Mouse (Mus musculus) heart, embryonic 16.5 days (tissue): ENCODE results near the gene Cdc37l1. TPM values are rescaled to one million over a fixed set of nuclear protein-coding genes. Genes with fewer than 3 reads are reported as not detected.

ENCODE experiments used
- ATAC-seq: fragments of 200-750 bp; cut with Nextera tagmentation; replicated peaks from 2 replicates; pipeline ENCODE4 v1.8.0; 2017; ENCODE audit warnings: moderate number of reproducible peaks; ENCODE audit not compliant: insufficient read depth, low FRiP score; ENCODE audit errors: extremely low read depth
- H3K27ac ChIP-seq: fragments of 300-500 bp; sonication (generic); 2 replicates; pipeline ENCODE4 v1.5.1; 2014; ENCODE audit warnings: mild to moderate bottlenecking, low read length, control low read depth, moderate library complexity
- H3K27me3 ChIP-seq: fragments of 300-500 bp; sonication (generic); 2 replicates; pipeline ENCODE4 v1.6.1; 2014; ENCODE audit warnings: low read length, mixed read lengths; ENCODE audit not compliant: control insufficient read depth, insufficient read depth
- H3K36me3 ChIP-seq: fragments of 300-500 bp; sonication (generic); 2 replicates; pipeline ENCODE4 v1.6.1; 2014; ENCODE audit not compliant: control insufficient read depth, insufficient read depth
- H3K4me1 ChIP-seq: fragments of 300-500 bp; sonication (generic); 2 replicates; pipeline ENCODE4 v1.6.1; 2014; ENCODE audit warnings: low read length, mixed read lengths; ENCODE audit not compliant: control insufficient read depth, insufficient read depth
- H3K4me2 ChIP-seq: fragments of 300-500 bp; sonication (generic); 2 replicates; pipeline ENCODE4 v1.6.1; 2014; ENCODE audit warnings: low read depth, mild to moderate bottlenecking, control low read depth, low read length
- H3K4me3 ChIP-seq: fragments of 300-500 bp; sonication (generic); 2 replicates; pipeline ENCODE4 v1.5.1; 2014; ENCODE audit warnings: mild to moderate bottlenecking, control low read depth, low read length
- H3K9ac ChIP-seq: fragments of 300-500 bp; sonication (generic); 2 replicates; pipeline ENCODE4 v1.6.1; 2014; ENCODE audit warnings: low read length, control low read depth
- H3K9me3 ChIP-seq: fragments of 300-500 bp; sonication (generic); replicated peaks from 2 replicates; pipeline ENCODE4 v1.6.1; 2016; ENCODE audit warnings: low read length; ENCODE audit not compliant: control insufficient read depth
- WGBS: fragments of 180-500 bp; shearing (Covaris S2); extraction: QIAGEN DNeasy Blood & Tissue Kit; methylation state at CpG from one replicate; pipeline ENCODE4 v1.1.7; 2014; 5-methylcytosine and 5-hydroxymethylcytosine counted together
- polyA plus RNA-seq: library from polyadenylated mRNA; unstranded; fragments of >200 nt; fragmentation: Nextera tagmentation; extraction: Ambion mirVana; gene quantifications from 2 replicates; pipeline ENCODE4 v1.2.1, GENCODE M21; 2015

The Cdc37l1 gene
- polyA plus RNA-seq, 1 experiment from 2014 or later = 55.7 TPM

DNA sequence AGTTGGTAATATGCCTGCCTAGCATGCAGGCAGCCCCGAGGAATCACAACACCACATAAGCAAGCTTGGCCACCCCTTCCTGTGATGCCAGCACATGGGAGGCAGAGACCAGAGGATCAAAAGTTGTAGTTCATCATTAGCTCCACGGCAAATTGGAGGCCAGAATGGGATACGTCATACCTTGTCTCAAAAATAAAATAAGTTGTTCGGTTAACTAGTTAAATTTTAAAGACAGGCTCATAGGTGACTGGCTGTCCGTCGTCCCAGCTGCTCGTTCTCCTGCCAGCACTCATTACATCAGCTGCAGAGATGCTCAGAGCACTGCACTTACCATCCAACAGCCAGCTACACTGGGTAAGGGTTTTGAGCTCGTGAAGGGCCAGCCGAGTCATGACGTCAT lies 47.4 kb downstream of the Cdc37l1 start:
- WGBS = 83% methylated on average over 10 of the region's 10 CpGs
- H3K4me1 ChIP-seq = no peaks in the 10 kb centered on the region
- no peak for ATAC-seq
- peaks cover 35% of the 10 kb centered on the region for H3K36me3 ChIP-seq
- H3K4me2 ChIP-seq = no peak overlapping the region
- no peak overlapping the region for H3K9ac ChIP-seq
- no peak overlapping the region for H3K27ac ChIP-seq
- H3K27me3 ChIP-seq = no peaks in the 10 kb centered on the region
- H3K4me3 ChIP-seq = no peak overlapping the region
- no peaks in the 10 kb centered on the region; the same call in 1 of the 2 replicates for H3K9me3 ChIP-seq

DNA sequence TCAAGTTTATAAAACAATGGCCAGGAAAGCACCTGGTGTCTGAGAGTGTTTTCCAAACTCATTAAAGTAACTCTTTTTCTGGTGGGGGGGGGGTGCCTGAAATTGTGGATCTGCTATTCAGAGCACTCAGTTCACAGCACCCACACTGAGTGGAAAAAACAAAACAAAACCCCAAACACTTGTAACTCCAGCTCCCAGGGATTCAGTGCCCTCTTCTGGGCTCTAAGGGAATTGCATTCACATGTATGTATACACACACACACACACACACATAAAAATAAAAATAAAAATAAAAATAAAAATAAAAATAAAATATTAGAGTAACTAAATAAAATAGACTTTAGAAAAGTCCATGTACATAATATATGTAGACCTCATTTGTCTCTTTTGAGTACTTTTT lies 49.2 kb downstream of the Cdc37l1 start:
- peaks cover 2% of the 10 kb centered on the region; the same call in 1 of the 2 replicates for H3K4me1 ChIP-seq
- H3K4me2 ChIP-seq = no peak overlapping the region
- no peaks in the 10 kb centered on the region for H3K27me3 ChIP-seq
- no peaks in the 10 kb centered on the region; the same call in 1 of the 2 replicates for H3K9me3 ChIP-seq
- no peak overlapping the region for H3K27ac ChIP-seq
- no peak overlapping the region for H3K4me3 ChIP-seq
- peaks cover 28% of the 10 kb centered on the region for H3K36me3 ChIP-seq
- no peak for ATAC-seq
- H3K9ac ChIP-seq = no peak overlapping the region

DNA sequence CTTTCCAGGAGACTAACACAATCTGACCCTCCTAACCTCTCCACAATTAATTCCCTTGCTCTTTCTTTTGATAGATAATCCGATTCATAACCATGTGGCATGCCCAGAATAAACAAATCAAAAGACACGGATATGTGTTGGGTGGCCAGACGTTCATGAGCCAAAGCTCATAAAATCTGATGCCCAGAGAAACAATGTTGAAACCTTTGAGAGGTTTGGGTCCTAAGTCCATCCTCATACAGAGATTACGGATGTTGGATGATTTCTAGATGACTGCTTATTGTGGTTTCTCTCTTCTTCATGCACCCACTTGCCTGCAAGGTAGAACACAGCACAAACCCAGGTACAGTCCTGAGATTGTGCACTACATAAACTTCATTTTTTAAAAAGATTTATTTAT lies 50.1 kb downstream of the Cdc37l1 start:
- Histone ChIP-seq H3K36me3 (peaks cover 24% of the 10 kb centered on the region; the same call in 1 of the 2 replicates), H3K4me3 (no peak overlapping the region), H3K4me1 (peaks cover 2% of the 10 kb centered on the region; the same call in 1 of the 2 replicates), H3K4me2 (no peak overlapping the region), H3K9me3 (no peaks in the 10 kb centered on the region; the same call in 1 of the 2 replicates), H3K27me3 (no peaks in the 10 kb centered on the region), H3K27ac (no peak overlapping the region), H3K9ac (no peak overlapping the region)
- no peak for ATAC-seq
- WGBS = 88% methylated on average over 4 of the region's 4 CpGs

DNA sequence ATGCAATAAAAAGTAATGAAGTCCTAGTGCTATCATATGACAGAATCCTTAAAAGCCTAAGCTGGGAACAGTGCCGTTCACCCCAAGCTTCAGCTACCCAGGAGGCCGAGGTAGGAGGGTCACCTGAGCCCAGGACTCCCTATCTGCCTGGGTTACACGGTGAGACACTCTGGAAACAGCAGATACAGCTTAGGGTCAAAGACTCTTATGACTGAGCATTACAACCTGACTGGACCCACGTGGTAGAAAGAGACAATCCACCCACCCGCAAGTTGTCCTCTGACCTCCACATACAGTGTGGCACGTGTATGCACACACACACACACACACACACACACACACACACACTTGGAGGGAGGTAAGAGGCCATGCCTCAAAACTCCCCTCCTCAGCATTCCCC lies 52.0 kb downstream of the Cdc37l1 start:
- peaks cover 13% of the 10 kb centered on the region; the same call in 1 of the 2 replicates for H3K36me3 ChIP-seq
- no peak overlapping the region for H3K4me3 ChIP-seq
- peaks cover 16% of the 10 kb centered on the region for H3K4me1 ChIP-seq
- H3K9me3 ChIP-seq = no peaks in the 10 kb centered on the region; the same call in 1 of the 2 replicates
- WGBS = 73% methylated on average over 6 of the region's 6 CpGs
- ATAC-seq = no peak
- no peaks in the 10 kb centered on the region for H3K27me3 ChIP-seq
- H3K4me2 ChIP-seq = no peak overlapping the region
- H3K27ac ChIP-seq = no peak overlapping the region
- no peak overlapping the region for H3K9ac ChIP-seq

DNA sequence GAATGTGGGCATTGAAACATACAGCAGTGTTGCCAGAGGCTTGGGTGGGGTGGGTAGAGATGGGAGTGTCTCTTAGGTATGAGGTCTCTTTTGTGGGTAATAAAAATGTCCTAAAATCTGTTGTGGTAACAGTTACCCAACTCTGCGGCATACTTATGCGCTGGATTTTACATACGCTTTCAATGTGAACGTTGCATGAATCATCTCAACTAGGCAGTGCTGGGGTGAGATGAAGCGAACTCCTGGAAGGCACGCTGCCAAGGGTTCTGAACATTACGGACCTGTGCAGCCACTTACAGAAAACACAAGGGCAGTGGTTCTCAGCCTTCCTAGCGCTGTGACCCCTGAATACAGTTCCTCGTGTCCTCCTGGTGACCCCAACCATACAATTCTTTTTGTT lies 52.5 kb downstream of the Cdc37l1 start:
- Histone ChIP-seq H3K27ac (no peak overlapping the region), H3K36me3 (peaks cover 8% of the 10 kb centered on the region; the same call in 1 of the 2 replicates), H3K9ac (no peak overlapping the region), H3K9me3 (no peaks in the 10 kb centered on the region; the same call in 1 of the 2 replicates), H3K4me1 (peaks cover 16% of the 10 kb centered on the region), H3K27me3 (no peaks in the 10 kb centered on the region), H3K4me2 (no peak overlapping the region), H3K4me3 (no peak overlapping the region)
- no peak for ATAC-seq
- WGBS = 78% methylated on average over 9 of the region's 9 CpGs

DNA sequence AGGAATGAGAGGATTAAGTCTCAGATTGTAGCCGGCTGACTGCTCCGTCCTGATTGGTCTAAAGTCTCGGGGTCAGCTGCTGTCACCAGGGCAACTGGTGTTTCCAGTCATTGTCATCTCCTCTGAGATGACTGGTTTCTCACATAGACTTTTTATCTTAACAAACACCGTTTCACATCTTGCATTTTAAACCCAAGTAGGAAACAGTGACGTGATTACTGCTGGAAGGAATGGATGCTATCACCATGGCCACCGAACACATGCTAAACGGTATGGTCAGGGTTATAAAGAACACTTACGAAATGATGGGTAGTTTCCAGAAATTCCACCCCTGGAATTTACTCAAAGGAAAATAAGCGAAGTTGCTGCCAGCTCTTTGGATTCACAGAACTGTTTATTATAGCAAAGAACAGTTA lies 54.2 kb downstream of the Cdc37l1 start:
- no peak for ATAC-seq
- no peaks in the 10 kb centered on the region; the same call in 1 of the 2 replicates for H3K9me3 ChIP-seq
- H3K36me3 ChIP-seq = peaks cover under 1% of the 10 kb centered on the region; the same call in 1 of the 2 replicates
- H3K4me3 ChIP-seq = no peak overlapping the region
- H3K4me2 ChIP-seq = no peak overlapping the region
- no peak overlapping the region for H3K27ac ChIP-seq
- WGBS = 47% methylated on average over 9 of the region's 9 CpGs
- H3K27me3 ChIP-seq = no peaks in the 10 kb centered on the region
- peaks cover 19% of the 10 kb centered on the region for H3K4me1 ChIP-seq
- H3K9ac ChIP-seq = no peak overlapping the region

DNA sequence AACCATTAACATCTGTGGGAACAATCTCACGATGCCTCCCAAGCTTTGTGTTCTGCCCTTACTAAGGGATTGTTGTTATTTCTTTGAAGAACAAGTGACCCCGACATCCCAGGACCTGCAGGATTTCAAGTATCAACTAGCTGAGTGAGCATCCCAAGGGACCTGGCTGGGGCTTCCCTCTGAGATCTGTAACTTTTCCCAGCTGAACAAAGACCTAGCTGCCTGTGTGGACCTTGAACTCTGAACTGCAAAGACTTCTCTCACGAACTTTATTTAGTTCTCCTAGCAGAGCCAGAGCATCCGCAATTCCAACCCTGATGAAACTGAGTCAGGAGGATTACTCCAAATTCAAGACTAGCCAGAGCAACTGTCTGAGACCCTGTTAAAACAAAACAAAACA lies 55.2 kb downstream of the Cdc37l1 start:
- Histone ChIP-seq H3K9ac (no peak overlapping the region), H3K4me2 (no peak overlapping the region)

DNA sequence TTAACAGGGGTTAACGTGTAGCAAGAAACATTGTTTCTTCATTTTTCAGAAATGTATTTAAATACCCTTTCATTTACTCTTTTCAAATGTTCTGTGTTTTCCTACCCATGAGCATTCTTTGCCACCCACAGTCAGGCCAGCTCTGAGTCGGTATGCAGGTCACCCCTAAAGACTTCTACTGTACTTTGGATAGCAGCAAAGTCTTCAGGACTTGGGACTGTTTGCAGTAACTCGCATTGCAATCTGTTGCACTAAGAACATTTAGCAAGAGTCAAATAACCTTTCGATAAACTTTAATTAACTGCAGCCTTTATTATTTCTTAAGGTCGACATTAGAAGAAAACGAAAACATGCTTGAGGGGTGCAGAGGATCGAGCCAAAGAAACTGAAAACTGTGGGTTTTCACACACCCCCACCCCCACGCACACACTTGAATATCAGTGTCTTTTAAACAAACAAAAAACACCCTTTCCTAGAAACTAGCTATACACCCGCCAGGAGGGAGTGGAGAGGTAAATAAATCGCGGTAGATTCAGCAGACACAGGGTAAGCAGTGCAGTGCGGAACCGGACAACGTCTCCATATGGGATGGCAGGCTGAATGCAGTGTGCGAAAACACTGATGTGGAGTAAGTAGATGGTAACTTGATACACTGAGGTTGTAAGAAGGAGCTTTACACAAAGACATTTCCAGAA lies 56.0 kb downstream of the Cdc37l1 start:
- ATAC-seq = no peak
- H3K4me2 ChIP-seq = peak overlapping the region; percentile 66
- no peaks in the 10 kb centered on the region for H3K27me3 ChIP-seq
- H3K9me3 ChIP-seq = no peaks in the 10 kb centered on the region
- WGBS = 52% methylated on average over 15 of the region's 15 CpGs
- peaks cover 19% of the 10 kb centered on the region for H3K4me1 ChIP-seq
- peak overlapping the region; percentile 98 for H3K9ac ChIP-seq
- H3K4me3 ChIP-seq = peak overlapping the region; percentile 93
- no peaks in the 10 kb centered on the region for H3K36me3 ChIP-seq
- H3K27ac ChIP-seq = peak overlapping the region; percentile 47

More for the DNA sequence above, 55.2 kb downstream of the Cdc37l1 start:
- ATAC-seq = no peak
- H3K4me3 ChIP-seq = no peak overlapping the region
- H3K27ac ChIP-seq = no peak overlapping the region
- WGBS = 65% methylated on average over 4 of the region's 4 CpGs
- no peaks in the 10 kb centered on the region for H3K36me3 ChIP-seq
- no peaks in the 10 kb centered on the region for H3K27me3 ChIP-seq
- no peaks in the 10 kb centered on the region for H3K9me3 ChIP-seq
- H3K4me1 ChIP-seq = peaks cover 19% of the 10 kb centered on the region

DNA sequence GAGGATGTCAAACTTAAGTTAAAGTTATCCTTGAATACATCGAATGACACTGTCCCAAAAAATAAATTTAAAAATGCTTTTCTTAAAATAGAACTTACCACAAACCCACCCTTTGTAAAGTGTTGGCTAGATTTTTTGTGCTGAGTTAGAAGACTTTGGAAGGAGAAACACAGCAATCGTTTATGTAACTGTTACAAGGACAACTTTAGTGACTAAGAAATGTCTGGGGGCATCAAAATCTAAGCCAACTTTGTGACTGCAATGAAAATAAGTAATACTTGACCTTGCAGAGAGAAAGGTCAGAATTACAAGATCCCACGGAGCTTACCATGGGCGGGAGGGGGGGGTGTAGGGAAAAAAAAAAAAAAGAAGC lies 56.8 kb downstream of the Cdc37l1 start:
- Histone ChIP-seq H3K4me2 (peak overlapping the region; percentile 66), H3K9me3 (no peaks in the 10 kb centered on the region), H3K9ac (peak overlapping the region; percentile 98), H3K4me1 (peaks cover 19% of the 10 kb centered on the region), H3K27me3 (no peaks in the 10 kb centered on the region), H3K27ac (peak overlapping the region; percentile 96), H3K36me3 (no peaks in the 10 kb centered on the region), H3K4me3 (peak overlapping the region; percentile 93)
- 20% methylated on average over 4 of the region's 4 CpGs for WGBS
- ATAC-seq = no peak
